Mouse (Mus musculus): ENCODE measurements around the gene Slc25a16. TPM values are rescaled to one million over a fixed set of nuclear protein-coding genes. Genes with fewer than 3 reads are reported as not detected.

The Slc25a16 gene
- total and polyA plus RNA-seq, 3 experiments, result 8.3 to 12.1 TPM; not detected in 1

DNA sequence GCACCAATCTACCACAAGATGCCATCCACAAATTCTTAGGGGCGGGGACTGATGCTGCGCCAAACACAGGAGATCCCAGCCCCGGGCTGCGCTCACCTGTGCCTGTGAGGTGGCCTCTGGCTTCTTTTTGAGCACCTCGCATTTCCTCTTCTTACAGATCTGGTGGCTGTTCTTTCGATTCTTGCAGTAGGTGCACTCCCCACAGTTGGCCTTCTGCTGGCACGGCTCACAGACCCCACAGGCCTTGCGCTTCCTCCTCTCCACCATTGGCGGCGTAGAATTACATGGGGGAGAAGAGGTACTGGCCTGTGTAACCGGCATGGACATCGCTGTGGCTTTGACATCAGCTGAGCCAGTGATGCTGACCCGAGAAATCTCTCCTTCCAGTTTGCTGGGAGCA, 42.4 kb upstream of the Slc25a16 start:
- Histone ChIP-seq H3K4me1 (ENCODE audit: control insufficient read depth in 1 of 2, insufficient read depth in 2 of 2, low read length in 2 of 2) (no peaks in the 10 kb centered on the region), H3K27me3 (ENCODE audit: control insufficient read depth in 1 of 2, insufficient read depth in 2 of 2, low read length in 2 of 2) (peaks cover 0 to 3% of the 10 kb centered on the region in 2 experiments; a peak in 2 of 4 replicates), H3K27ac (ENCODE audit: control insufficient read depth, low read depth, low read length) (no peak overlapping the region), H3K9ac (ENCODE audit: control insufficient read depth, low read depth, low read length, poor library complexity, severe bottlenecking) (no peak overlapping the region), H3K4me3 (ENCODE audit: control insufficient read depth in 1 of 2, insufficient read depth in 1 of 2, low read depth in 2 of 2, low read length in 2 of 2) (no peak overlapping the region), H3K9me3 (replicated peaks; ENCODE audit: insufficient read depth, low read length) (no peaks in the 10 kb centered on the region), H3K36me3 (ENCODE audit: control insufficient read depth in 1 of 2, insufficient read depth in 2 of 2, low read length in 2 of 2) (no peaks in the 10 kb centered on the region), H3K79me2 (ENCODE audit: control insufficient read depth, insufficient read depth, low read length, poor library complexity) (peaks cover 1% of the 10 kb centered on the region; the same call in 1 of the 2 replicates)
- TF ChIP-seq CHD1 (IDR thresholded peaks at IDR 0.05; ENCODE audit: low read depth, low read length) (no peak), MEF2A (IDR thresholded peaks at IDR 0.05; ENCODE audit: extremely low read depth, insufficient replicate concordance, low read depth, low read length, poor library complexity, severe bottlenecking) (no peak), CHD2 (IDR thresholded peaks at IDR 0.05; ENCODE audit: low read length) (no peak), NELFE (IDR thresholded peaks at IDR 0.05; ENCODE audit: low read depth, low read length) (no peak), SIN3A (IDR thresholded peaks at IDR 0.05; ENCODE audit: low read length) (no peak), MAZ (IDR thresholded peaks at IDR 0.05; ENCODE audit: low read depth, low read length) (no peak), ZNF384 (IDR thresholded peaks at IDR 0.05; ENCODE audit: low read depth, low read length) (no peak), NRF1 (IDR thresholded peaks at IDR 0.05; ENCODE audit: insufficient read depth, low read depth, low read length, poor library complexity, severe bottlenecking) (no peak), POLR2A (IDR thresholded peaks at IDR 0.05; ENCODE audit: control insufficient read depth in 1 of 2, insufficient read depth in 1 of 2, low read depth in 1 of 2, low read length in 2 of 2, poor library complexity in 1 of 2) (no peak), TBP (IDR thresholded peaks at IDR 0.05; ENCODE audit: low read depth, low read length) (no peak), USF2 (IDR thresholded peaks at IDR 0.05; ENCODE audit: borderline replicate concordance in 1 of 2, insufficient read depth in 1 of 2, low read depth in 1 of 2, low read length in 2 of 2) (no peak)
- no peak for DNase-seq (ENCODE audit: low read depth, low spot score)

DNA sequence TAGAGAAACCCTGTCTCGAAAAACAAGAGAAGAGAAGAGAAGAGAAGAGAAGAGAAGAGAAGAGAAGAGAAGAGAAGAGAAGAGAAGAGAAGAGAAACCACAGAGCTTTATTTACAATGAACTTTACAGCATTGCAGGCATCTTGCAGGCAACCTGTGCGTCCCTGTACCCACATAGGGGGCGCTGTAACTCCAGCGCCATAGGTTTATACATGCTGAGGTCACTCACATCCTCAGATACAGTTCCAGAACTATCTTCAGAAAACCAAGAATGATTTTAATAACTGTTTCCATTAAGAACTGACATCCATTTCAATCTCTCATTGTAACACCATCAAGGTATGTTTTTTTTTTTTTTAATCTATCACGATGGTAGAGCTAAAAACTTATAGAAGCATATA, 39.2 kb upstream of the Slc25a16 start:
- Histone ChIP-seq H3K4me3 (ENCODE audit: control insufficient read depth in 1 of 2, insufficient read depth in 1 of 2, low read depth in 2 of 2, low read length in 2 of 2) (no peak overlapping the region), H3K9ac (ENCODE audit: control insufficient read depth, low read depth, low read length, poor library complexity, severe bottlenecking) (no peak overlapping the region), H3K79me2 (ENCODE audit: control insufficient read depth, insufficient read depth, low read length, poor library complexity) (peaks cover 1% of the 10 kb centered on the region; the same call in 1 of the 2 replicates), H3K36me3 (ENCODE audit: control insufficient read depth in 1 of 2, insufficient read depth in 2 of 2, low read length in 2 of 2) (no peaks in the 10 kb centered on the region), H3K9me3 (replicated peaks; ENCODE audit: insufficient read depth, low read length) (no peaks in the 10 kb centered on the region), H3K27ac (ENCODE audit: control insufficient read depth, low read depth, low read length) (no peak overlapping the region), H3K4me1 (ENCODE audit: control insufficient read depth in 1 of 2, insufficient read depth in 2 of 2, low read length in 2 of 2) (no peaks in the 10 kb centered on the region), H3K27me3 (ENCODE audit: control insufficient read depth in 1 of 2, insufficient read depth in 2 of 2, low read length in 2 of 2) (peaks cover 0 to 3% of the 10 kb centered on the region in 2 experiments; a peak in 2 of 4 replicates)
- TF ChIP-seq SMC3 (IDR thresholded peaks at IDR 0.05; ENCODE audit: low read depth, low read length) (peak; percentile 33; the same call in 1 of the 2 replicates), GATA1 (IDR thresholded peaks at IDR 0.05; ENCODE audit: low read depth, low read length) (no peak), ZKSCAN1 (IDR thresholded peaks at IDR 0.05; ENCODE audit: low read depth, low read length) (no peak), ETS1 (IDR thresholded peaks at IDR 0.05; ENCODE audit: low read depth, low read length) (no peak), MAFK (IDR thresholded peaks at IDR 0.05; ENCODE audit: borderline replicate concordance, low read depth, low read length) (no peak), MAX (IDR thresholded peaks at IDR 0.05; ENCODE audit: low read length) (no peak), USF1 (IDR thresholded peaks at IDR 0.05; ENCODE audit: low read depth, low read length) (no peak), POLR2AphosphoS2 (IDR thresholded peaks at IDR 0.05; ENCODE audit: low read length) (no peak), RCOR1 (IDR thresholded peaks at IDR 0.05; ENCODE audit: low read depth, low read length) (no peak), RAD21 (IDR thresholded peaks at IDR 0.05; ENCODE audit: low read depth, low read length) (peak; percentile 39), MYB (IDR thresholded peaks at IDR 0.05; ENCODE audit: low read depth, low read length) (no peak), TAL1 (IDR thresholded peaks at IDR 0.05; ENCODE audit: low read length) (no peak), USF2 (IDR thresholded peaks at IDR 0.05; ENCODE audit: borderline replicate concordance in 1 of 2, insufficient read depth in 1 of 2, low read depth in 1 of 2, low read length in 2 of 2) (no peak), SIN3A (IDR thresholded peaks at IDR 0.05; ENCODE audit: low read length) (no peak), BHLHE40 (IDR thresholded peaks at IDR 0.05; ENCODE audit: borderline replicate concordance, low read depth, low read length) (no peak), CTCF (IDR thresholded peaks at IDR 0.05 in 2 of 3, conservative IDR thresholded peaks at IDR 0.05 in 1 of 3; ENCODE audit: control insufficient read depth in 1 of 3, insufficient read depth in 1 of 3, low read depth in 2 of 3, low read length in 3 of 3, poor library complexity in 1 of 3, severe bottlenecking in 1 of 3) (peak; percentile 71 to 78 (median 73)), CHD2 (IDR thresholded peaks at IDR 0.05; ENCODE audit: low read length) (no peak), GABPA (IDR thresholded peaks at IDR 0.05; ENCODE audit: low read depth, low read length) (no peak), UBTF (IDR thresholded peaks at IDR 0.05; ENCODE audit: borderline replicate concordance, insufficient read depth, low read depth, low read length) (no peak), ZC3H11A (IDR thresholded peaks at IDR 0.05; ENCODE audit: low read depth, low read length) (no peak)
- DNase-seq (ENCODE audit: low read depth, low spot score), result peak; percentile 65
